Mouse (Mus musculus): Measurements from ENCODE around the gene Rnf126. TPM values are rescaled to one million over a fixed set of nuclear protein-coding genes. Genes with fewer than 3 reads are reported as not detected.

Gene Rnf126
- polyA plus RNA-seq, 1 experiment from 2014 or later, result 101 TPM

GRCm38 (mm10) chr10:79736706-79737105, 30.0 kb downstream of the Rnf126 start:
- H3K9me3 ChIP-seq (ENCODE audit: control insufficient read depth, low read length), result peaks cover 13% of the 10 kb centered on the region; the same call in 1 of the 2 replicates
- no peak for ATAC-seq (ENCODE audit: insufficient read depth, low FRiP score, low TSS enrichment)

GRCm38 (mm10) chr10:79735361-79735760, 31.4 kb downstream of the Rnf126 start:
- no peak overlapping the region; the same call in 1 of the 2 replicates for H3K4me2 ChIP-seq (ENCODE audit: low read depth)
- H3K36me3 ChIP-seq (ENCODE audit: control insufficient read depth, insufficient read depth, low read length), result peaks cover 45% of the 10 kb centered on the region
- H3K4me3 ChIP-seq (ENCODE audit: low read depth, low read length), result no peak overlapping the region
- H3K27me3 ChIP-seq (ENCODE audit: control insufficient read depth, insufficient read depth, low read length), result peaks cover 3% of the 10 kb centered on the region; the same call in 1 of the 2 replicates
- WGBS, result 32% methylated on average over 29 of the region's 52 CpGs
- no peak overlapping the region for H3K9ac ChIP-seq (ENCODE audit: low read length)
- H3K9me3 ChIP-seq (ENCODE audit: control insufficient read depth, low read length), result peaks cover 13% of the 10 kb centered on the region; the same call in 1 of the 2 replicates
- H3K4me1 ChIP-seq (ENCODE audit: control insufficient read depth, insufficient read depth, low read length), result no peaks in the 10 kb centered on the region
- no peak overlapping the region for H3K27ac ChIP-seq (ENCODE audit: low read depth, low read length)
- DNase-seq (ENCODE audit: low spot score) (no peak), ATAC-seq (ENCODE audit: insufficient read depth, low FRiP score, low TSS enrichment) (no peak)

More at GRCm38 (mm10) chr10:79736706-79737105, 30.0 kb downstream of the Rnf126 start:
- H3K9ac ChIP-seq (ENCODE audit: low read length), result no peak overlapping the region
- no peak overlapping the region for H3K4me2 ChIP-seq (ENCODE audit: low read depth)
- no peak overlapping the region for H3K27ac ChIP-seq (ENCODE audit: low read depth, low read length)
- no peaks in the 10 kb centered on the region for H3K4me1 ChIP-seq (ENCODE audit: control insufficient read depth, insufficient read depth, low read length)
- 91% methylated on average over 13 of the region's 14 CpGs for WGBS
- H3K4me3 ChIP-seq (ENCODE audit: low read depth, low read length), result no peak overlapping the region
- H3K36me3 ChIP-seq (ENCODE audit: control insufficient read depth, insufficient read depth, low read length), result peaks cover 57% of the 10 kb centered on the region
- peaks cover 3% of the 10 kb centered on the region; the same call in 1 of the 2 replicates for H3K27me3 ChIP-seq (ENCODE audit: control insufficient read depth, insufficient read depth, low read length)
- DNase-seq (ENCODE audit: low spot score), result no peak

GRCm38 (mm10) chr10:79733847-79734246, 32.9 kb downstream of the Rnf126 start:
- Histone ChIP-seq H3K4me3 (ENCODE audit: low read depth, low read length) (no peak overlapping the region), H3K9me3 (ENCODE audit: control insufficient read depth, low read length) (0 out of 2 replicates have a peak, but pooled peaks cover 3% of the 10 kb centered on the region), H3K4me1 (ENCODE audit: control insufficient read depth, insufficient read depth, low read length) (no peaks in the 10 kb centered on the region), H3K4me2 (ENCODE audit: low read depth) (no peak overlapping the region), H3K27me3 (ENCODE audit: control insufficient read depth, insufficient read depth, low read length) (peaks cover 3% of the 10 kb centered on the region; the same call in 1 of the 2 replicates), H3K36me3 (ENCODE audit: control insufficient read depth, insufficient read depth, low read length) (peaks cover 30% of the 10 kb centered on the region), H3K27ac (ENCODE audit: low read depth, low read length) (no peak overlapping the region), H3K9ac (ENCODE audit: low read length) (no peak overlapping the region)
- WGBS, result 94% methylated on average over 15 of the region's 15 CpGs
- no peak for ATAC-seq (ENCODE audit: insufficient read depth, low FRiP score, low TSS enrichment)
- no peak for DNase-seq (ENCODE audit: low spot score)

- no peak overlapping the region for H3K4me2 ChIP-seq (ENCODE audit: low read depth)
- H3K36me3 ChIP-seq (ENCODE audit: control insufficient read depth, insufficient read depth, low read length), result peaks cover 17% of the 10 kb centered on the region
- H3K9me3 ChIP-seq (ENCODE audit: control insufficient read depth, low read length), result no peaks in the 10 kb centered on the region
- H3K4me1 ChIP-seq (ENCODE audit: control insufficient read depth, insufficient read depth, low read length), result no peaks in the 10 kb centered on the region
- no peak overlapping the region for H3K9ac ChIP-seq (ENCODE audit: low read length)
- peaks cover 3% of the 10 kb centered on the region; the same call in 1 of the 2 replicates for H3K27me3 ChIP-seq (ENCODE audit: control insufficient read depth, insufficient read depth, low read length)
- no peak overlapping the region for H3K27ac ChIP-seq (ENCODE audit: low read depth, low read length)
- ATAC-seq (ENCODE audit: insufficient read depth, low FRiP score, low TSS enrichment), result no peak
- H3K4me3 ChIP-seq (ENCODE audit: low read depth, low read length), result no peak overlapping the region
- WGBS, result 100% methylated on average over 1 of the region's 1 CpGs
- no peak for DNase-seq (ENCODE audit: low spot score)
Observed at GRCm38 (mm10) chr10:79732500-79732899, 34.3 kb downstream of the Rnf126 start.

GRCm38 (mm10) chr10:79729357-79729965, 37.3 kb downstream of the Rnf126 start:
- Histone ChIP-seq H3K9ac (ENCODE audit: low read length) (no peak overlapping the region), H3K4me3 (ENCODE audit: low read depth, low read length) (no peak overlapping the region), H3K36me3 (ENCODE audit: control insufficient read depth, insufficient read depth, low read length) (no peaks in the 10 kb centered on the region; the same call in none of the 2 replicates), H3K9me3 (ENCODE audit: control insufficient read depth, low read length) (no peaks in the 10 kb centered on the region), H3K4me1 (ENCODE audit: control insufficient read depth, insufficient read depth, low read length) (no peaks in the 10 kb centered on the region), H3K27me3 (ENCODE audit: control insufficient read depth, insufficient read depth, low read length) (no peaks in the 10 kb centered on the region), H3K4me2 (ENCODE audit: low read depth) (no peak overlapping the region), H3K27ac (ENCODE audit: low read depth, low read length) (no peak overlapping the region)
- WGBS, result 83% methylated on average over 13 of the region's 13 CpGs
- ATAC-seq (ENCODE audit: insufficient read depth, low FRiP score, low TSS enrichment), result no peak
- no peak for DNase-seq (ENCODE audit: low spot score)

GRCm38 (mm10) chr10:79728323-79729249, 38.2 kb downstream of the Rnf126 start:
- H3K4me3 ChIP-seq (ENCODE audit: low read depth, low read length), result no peak overlapping the region
- H3K36me3 ChIP-seq (ENCODE audit: control insufficient read depth, insufficient read depth, low read length), result no peaks in the 10 kb centered on the region; the same call in none of the 2 replicates
- no peak overlapping the region for H3K27ac ChIP-seq (ENCODE audit: low read depth, low read length)
- no peak overlapping the region for H3K4me2 ChIP-seq (ENCODE audit: low read depth)
- no peak overlapping the region for H3K9ac ChIP-seq (ENCODE audit: low read length)
- WGBS, result 71% methylated on average over 28 of the region's 28 CpGs
- no peaks in the 10 kb centered on the region for H3K9me3 ChIP-seq (ENCODE audit: control insufficient read depth, low read length)
- ATAC-seq (ENCODE audit: insufficient read depth, low FRiP score, low TSS enrichment) (no peak), DNase-seq (ENCODE audit: low spot score) (no peak)
- H3K27me3 ChIP-seq (ENCODE audit: control insufficient read depth, insufficient read depth, low read length), result no peaks in the 10 kb centered on the region
- no peaks in the 10 kb centered on the region for H3K4me1 ChIP-seq (ENCODE audit: control insufficient read depth, insufficient read depth, low read length)

- no peak for ATAC-seq (ENCODE audit: insufficient read depth, low FRiP score, low TSS enrichment)
Observed at GRCm38 (mm10) chr10:79726090-79726489, 40.7 kb downstream of the Rnf126 start.

GRCm38 (mm10) chr10:79723692-79724091, 43.1 kb downstream of the Rnf126 start:
- ATAC-seq (ENCODE audit: insufficient read depth, low FRiP score, low TSS enrichment) (no peak), DNase-seq (ENCODE audit: low spot score) (no peak)
- Histone ChIP-seq H3K27me3 (ENCODE audit: control insufficient read depth, insufficient read depth, low read length) (peaks cover under 1% of the 10 kb centered on the region), H3K9ac (ENCODE audit: low read length) (no peak overlapping the region), H3K4me2 (ENCODE audit: low read depth) (no peak overlapping the region), H3K4me1 (ENCODE audit: control insufficient read depth, insufficient read depth, low read length) (no peaks in the 10 kb centered on the region), H3K36me3 (ENCODE audit: control insufficient read depth, insufficient read depth, low read length) (no peaks in the 10 kb centered on the region), H3K4me3 (ENCODE audit: low read depth, low read length) (no peak overlapping the region), H3K27ac (ENCODE audit: low read depth, low read length) (no peak overlapping the region), H3K9me3 (ENCODE audit: control insufficient read depth, low read length) (no peaks in the 10 kb centered on the region)
- 85% methylated on average over 7 of the region's 7 CpGs for WGBS

More at GRCm38 (mm10) chr10:79726090-79726489, 40.7 kb downstream of the Rnf126 start:
- Histone ChIP-seq H3K36me3 (ENCODE audit: control insufficient read depth, insufficient read depth, low read length) (no peaks in the 10 kb centered on the region), H3K4me3 (ENCODE audit: low read depth, low read length) (no peak overlapping the region), H3K4me2 (ENCODE audit: low read depth) (no peak overlapping the region), H3K27me3 (ENCODE audit: control insufficient read depth, insufficient read depth, low read length) (no peaks in the 10 kb centered on the region), H3K9ac (ENCODE audit: low read length) (no peak overlapping the region), H3K4me1 (ENCODE audit: control insufficient read depth, insufficient read depth, low read length) (no peaks in the 10 kb centered on the region), H3K27ac (ENCODE audit: low read depth, low read length) (no peak overlapping the region), H3K9me3 (ENCODE audit: control insufficient read depth, low read length) (no peaks in the 10 kb centered on the region)
- WGBS, result 42% methylated on average over 11 of the region's 11 CpGs
- peak; percentile 48 for DNase-seq (ENCODE audit: low spot score)
